Mouse (Mus musculus) ES-E14 (cell line): ENCODE measurements around the gene Mrpl2. TPM values are rescaled to one million over a fixed set of nuclear protein-coding genes. Genes with fewer than 3 reads are reported as not detected.
A peak's percentile ranks its signal among the peaks of the same experiment; 100 is the strongest.

ENCODE experiments used
- DNase-seq: peaks from one replicate; pipeline ENCODE4 v3.0.0-alpha.2; 2013; ENCODE audit warnings: low read depth, low spot score
- H3K27ac ChIP-seq: 2 replicates; pipeline ENCODE4 v1.5.1; 2012; ENCODE audit warnings: low read depth, mild to moderate bottlenecking, low read length, moderate library complexity, mixed read lengths; ENCODE audit not compliant: poor library complexity, insufficient read depth, severe bottlenecking
- H3K36me3 ChIP-seq: 2 replicates; pipeline ENCODE4 v1.6.1; 2012; ENCODE audit warnings: mild to moderate bottlenecking, low read length, moderate library complexity, mixed read lengths; ENCODE audit not compliant: control insufficient read depth, poor library complexity, insufficient read depth, severe bottlenecking
- H3K4me1 ChIP-seq, 2 experiments: fragments of 150-350 bp in 1 of 2; sonication (generic) in 1 of 2; 2 replicates each; pipeline ENCODE4 v1.6.1; 2012; ENCODE audit warnings: low read length in 2 of 2, mild to moderate bottlenecking in 1 of 2, mixed read lengths in 1 of 2; ENCODE audit not compliant: control insufficient read depth in 2 of 2, insufficient read depth in 2 of 2, poor library complexity in 1 of 2
- H3K4me3 ChIP-seq, 2 experiments: fragments of 150-350 bp in 1 of 2; sonication (generic) in 1 of 2; 2 replicates each; pipeline ENCODE4 v1.5.1; 2012; ENCODE audit warnings: low read length in 2 of 2, low read depth in 1 of 2, mild to moderate bottlenecking in 1 of 2, mixed read lengths in 1 of 2; ENCODE audit not compliant: insufficient read depth in 1 of 2, poor library complexity in 1 of 2, severe bottlenecking in 1 of 2
- H3K9ac ChIP-seq: 2 replicates; pipeline ENCODE4 v1.6.1; 2012; ENCODE audit warnings: low read depth, mild to moderate bottlenecking, low read length, mixed read lengths; ENCODE audit not compliant: poor library complexity, insufficient read depth, severe bottlenecking
- H3K9me3 ChIP-seq: fragments of 150-350 bp; sonication (generic); 2 replicates; pipeline ENCODE4 v1.6.1; 2012; ENCODE audit warnings: low read depth, mild to moderate bottlenecking, low read length; ENCODE audit not compliant: control insufficient read depth, insufficient read depth
- CHD2 ChIP-seq: IDR thresholded peaks from 2 replicates; pipeline ENCODE4 v1.6.1; 2014; ENCODE audit warnings: mild to moderate bottlenecking, low read depth, low read length, inconsistent platforms
- HCFC1 ChIP-seq: IDR thresholded peaks from 2 replicates; pipeline ENCODE4 v1.6.1; 2012; ENCODE audit warnings: low read length, inconsistent platforms, borderline replicate concordance; ENCODE audit not compliant: insufficient read depth
- MAFK ChIP-seq: IDR thresholded peaks from 2 replicates; pipeline ENCODE4 v1.6.1; 2014; ENCODE audit warnings: mild to moderate bottlenecking, low read depth, low read length, inconsistent platforms; ENCODE audit not compliant: insufficient read depth
- ZC3H11A ChIP-seq: IDR thresholded peaks from 2 replicates; pipeline ENCODE4 v1.6.1; 2012; ENCODE audit warnings: low read depth, mild to moderate bottlenecking, inconsistent platforms, low read length, borderline replicate concordance
- ZNF384 ChIP-seq: IDR thresholded peaks from 2 replicates; pipeline ENCODE4 v1.6.1; 2012; ENCODE audit warnings: low read depth, low read length, inconsistent platforms
- in situ Hi-C, 2 experiments: fragments of 600-800 bp; cut with MboI; formaldehyde crosslinking; loops; one replicate each; pipeline ENCODE4 v1.15.1; 2025; ENCODE audit warnings: low sequenced_read_pairs in 2 of 2, inconsistent platforms in 1 of 2; ENCODE audit not compliant: unreplicated experiment in 2 of 2
- total RNA-seq: library from RNA; depleted of rRNA; stranded (reverse); fragments of 300-350 nt; gene quantifications from 2 replicates; pipeline ENCODE4 v1.2.3, GENCODE M21; 2012

The Mrpl2 gene
- total RNA-seq, 1 experiment: 205 TPM

- no peak for DNase-seq
- Histone ChIP-seq H3K9me3 (no peaks in the 10 kb centered on the region), H3K36me3 (peaks cover 43% of the 10 kb centered on the region), H3K4me1 (peaks cover 18 to 33% of the 10 kb centered on the region in 2 experiments), H3K9ac (peak overlapping the region; percentile 76), H3K4me3 (peak overlapping the region; percentile 73 to 97), H3K27ac (peak overlapping the region; percentile 98)
- in situ Hi-C loops: no loop called here
- TF ChIP-seq MAFK (peak; percentile 58; the same call in 1 of the 2 replicates), CHD2 (no peak), ZC3H11A (no peak)
Measured at GRCm38 (mm10) chr17:46674530-46675283, 28.7 kb downstream of the Mrpl2 start.

GRCm38 (mm10) chr17:46678416-46678815, 32.4 kb downstream of the Mrpl2 start, which contains the start of gene Mea1:
Mea1 (plus strand) TSS chr17:46678793.
- Histone ChIP-seq H3K4me1 (peaks cover 17 to 37% of the 10 kb centered on the region in 2 experiments), H3K9ac (peak within 1 kb of the TSS; percentile 15; the same call in 1 of the 2 replicates), H3K4me3 (peak within 1 kb of the TSS; percentile 95 to 98), H3K36me3 (peaks cover 32% of the 10 kb centered on the region), H3K27ac (no peak within 1 kb of the TSS), H3K9me3 (no peaks in the 10 kb centered on the region)
- in situ Hi-C loops: no loop called here
- TF ChIP-seq ZC3H11A (no peak), CHD2 (no peak), HCFC1 (no peak), MAFK (no peak), ZNF384 (no peak)
- no peak for DNase-seq

GRCm38 (mm10) chr17:46678911-46679310, 32.9 kb downstream of the Mrpl2 start:
- TF ChIP-seq ZNF384 (no peak), MAFK (no peak), CHD2 (no peak), ZC3H11A (no peak), HCFC1 (no peak)
- Histone ChIP-seq H3K4me3 (peak overlapping the region; percentile 95 to 98; a peak in 2 of 4 replicates), H3K27ac (no peak overlapping the region), H3K9ac (peak overlapping the region; percentile 15; the same call in 1 of the 2 replicates), H3K9me3 (no peaks in the 10 kb centered on the region), H3K36me3 (peaks cover 37% of the 10 kb centered on the region), H3K4me1 (peaks cover 22 to 41% of the 10 kb centered on the region in 2 experiments)
- DNase-seq: no peak
- in situ Hi-C loops: no loop called here

GRCm38 (mm10) chr17:46679843-46680759, 34.1 kb downstream of the Mrpl2 start:
- in situ Hi-C loops: no loop called here
- DNase-seq: peak; percentile 31
- peak overlapping the region; percentile 95 to 98 for H3K4me3 ChIP-seq
- H3K4me1 ChIP-seq: peaks cover 22 to 45% of the 10 kb centered on the region in 2 experiments
- H3K9ac ChIP-seq: peak overlapping the region; percentile 92
- H3K36me3 ChIP-seq: peaks cover 43% of the 10 kb centered on the region
- TF ChIP-seq CHD2 (no peak), ZNF384 (no peak), ZC3H11A (no peak), HCFC1 (no peak), MAFK (no peak)
- H3K9me3 ChIP-seq: no peaks in the 10 kb centered on the region
- peak overlapping the region; percentile 94 for H3K27ac ChIP-seq
